Mouse (Mus musculus) midbrain, embryonic 11.5 days (tissue): ENCODE measurements around the gene Hs2st1. TPM values are rescaled to one million over a fixed set of nuclear protein-coding genes. Genes with fewer than 3 reads are reported as not detected.

Experiments
- ATAC-seq: fragments of 200-750 bp; cut with Nextera tagmentation; 2 replicates; pipeline ENCODE4 v1.8.0; 2017; ENCODE audit warnings: moderate TSS enrichment, moderate library complexity; ENCODE audit not compliant: low FRiP score
- DNase-seq: peaks from one replicate; pipeline ENCODE4 v3.0.0; 2015; ENCODE audit warnings: low spot score; ENCODE audit errors: missing footprints
- H3K27ac ChIP-seq: fragments of 300-500 bp; sonication (generic); 2 replicates; pipeline ENCODE4 v1.5.1; 2014; ENCODE audit warnings: low read depth, low read length
- H3K27me3 ChIP-seq: fragments of 300-500 bp; sonication (generic); 2 replicates; pipeline ENCODE4 v1.6.1; 2014; ENCODE audit warnings: mild to moderate bottlenecking, low read length, moderate library complexity, mixed read lengths; ENCODE audit not compliant: control insufficient read depth, insufficient read depth
- H3K36me3 ChIP-seq: fragments of 300-500 bp; sonication (generic); 2 replicates; pipeline ENCODE4 v1.6.1; 2014; ENCODE audit warnings: mild to moderate bottlenecking, low read length, moderate library complexity, mixed read lengths; ENCODE audit not compliant: control insufficient read depth, insufficient read depth
- H3K4me1 ChIP-seq: fragments of 300-500 bp; sonication (generic); 2 replicates; pipeline ENCODE4 v1.6.1; 2014; ENCODE audit warnings: low read length; ENCODE audit not compliant: control insufficient read depth, insufficient read depth
- H3K4me2 ChIP-seq: fragments of 300-500 bp; sonication (generic); 2 replicates; pipeline ENCODE4 v1.6.1; 2014; ENCODE audit warnings: mild to moderate bottlenecking, moderate library complexity
- H3K4me3 ChIP-seq: fragments of 300-500 bp; sonication (generic); 2 replicates; pipeline ENCODE4 v1.5.1; 2014; ENCODE audit warnings: low read depth, low read length
- H3K9ac ChIP-seq: fragments of 300-500 bp; sonication (generic); 2 replicates; pipeline ENCODE4 v1.6.1; 2014; ENCODE audit warnings: low read length
- H3K9me3 ChIP-seq: fragments of 300-500 bp; sonication (generic); 2 replicates; pipeline ENCODE4 v1.6.1; 2016; ENCODE audit warnings: low read length; ENCODE audit not compliant: control insufficient read depth
- WGBS: fragments of 180-500 bp; shearing (Covaris S2); extraction: QIAGEN DNeasy Blood & Tissue Kit; methylation state at CpG from one replicate; pipeline ENCODE4 v1.1.7; 2014; 5-methylcytosine and 5-hydroxymethylcytosine counted together
- polyA plus RNA-seq: library from polyadenylated mRNA; unstranded; fragments of >200 nt; fragmentation: Nextera tagmentation; extraction: Ambion mirVana; gene quantifications from 2 replicates; pipeline ENCODE4 v1.2.1, GENCODE M21; 2014

Hs2st1 gene
- polyA plus RNA-seq, 1 experiment from 2014 or later = 16.5 TPM

GRCm38 (mm10) chr3:144565212-144565611 is 4.8 kb downstream of the Hs2st1 start:
- no peak overlapping the region for H3K27ac ChIP-seq
- no peak overlapping the region for H3K9ac ChIP-seq
- WGBS = 95% methylated on average over 7 of the region's 7 CpGs
- DNase-seq (no peak), ATAC-seq (no peak)
- H3K4me2 ChIP-seq = no peak overlapping the region
- peaks cover 8% of the 10 kb centered on the region for H3K4me1 ChIP-seq
- no peaks in the 10 kb centered on the region for H3K27me3 ChIP-seq
- no peak overlapping the region for H3K4me3 ChIP-seq
- no peaks in the 10 kb centered on the region for H3K9me3 ChIP-seq
- H3K36me3 ChIP-seq = no peaks in the 10 kb centered on the region

GRCm38 (mm10) chr3:144563916-144564315 is 6.1 kb downstream of the Hs2st1 start:
- H3K9ac ChIP-seq = no peak overlapping the region
- H3K9me3 ChIP-seq = no peaks in the 10 kb centered on the region
- no peak overlapping the region for H3K4me3 ChIP-seq
- H3K4me1 ChIP-seq = peaks cover 7% of the 10 kb centered on the region
- H3K4me2 ChIP-seq = no peak overlapping the region
- DNase-seq (no peak), ATAC-seq (no peak)
- no peak overlapping the region for H3K27ac ChIP-seq
- WGBS = 92% methylated on average over 7 of the region's 7 CpGs
- H3K36me3 ChIP-seq = no peaks in the 10 kb centered on the region
- no peaks in the 10 kb centered on the region for H3K27me3 ChIP-seq

- peaks cover 13% of the 10 kb centered on the region for H3K4me1 ChIP-seq
- H3K4me2 ChIP-seq = no peak overlapping the region
- H3K4me3 ChIP-seq = no peak overlapping the region
- DNase-seq = no peak
- H3K36me3 ChIP-seq = no peaks in the 10 kb centered on the region
- H3K9ac ChIP-seq = no peak overlapping the region
- 60% methylated on average over 22 of the region's 22 CpGs for WGBS
- H3K9me3 ChIP-seq = no peaks in the 10 kb centered on the region
- no peak overlapping the region for H3K27ac ChIP-seq
- no peaks in the 10 kb centered on the region for H3K27me3 ChIP-seq
- no peak for ATAC-seq
These were observed 8.3 kb downstream of the Hs2st1 start for GRCm38 (mm10) chr3:144561511-144562250.

GRCm38 (mm10) chr3:144558274-144558673 is 11.7 kb downstream of the Hs2st1 start:
- H3K36me3 ChIP-seq = no peaks in the 10 kb centered on the region
- H3K4me3 ChIP-seq = no peak overlapping the region
- H3K4me1 ChIP-seq = peaks cover 17% of the 10 kb centered on the region
- no peaks in the 10 kb centered on the region for H3K9me3 ChIP-seq
- H3K4me2 ChIP-seq = no peak overlapping the region
- H3K9ac ChIP-seq = no peak overlapping the region
- WGBS = 43% methylated on average over 5 of the region's 5 CpGs
- no peak for DNase-seq
- ATAC-seq = no peak
- no peak overlapping the region for H3K27ac ChIP-seq
- no peaks in the 10 kb centered on the region for H3K27me3 ChIP-seq

- Histone ChIP-seq H3K9me3 (no peaks in the 10 kb centered on the region), H3K4me3 (peak overlapping the region; percentile 13; the same call in 1 of the 2 replicates), H3K27me3 (no peaks in the 10 kb centered on the region), H3K27ac (peak overlapping the region; percentile 30; the same call in 1 of the 2 replicates), H3K9ac (peak overlapping the region; percentile 47), H3K4me2 (peak overlapping the region; percentile 42), H3K4me1 (peaks cover 17% of the 10 kb centered on the region), H3K36me3 (no peaks in the 10 kb centered on the region)
- ATAC-seq = peak; percentile 74
- WGBS = 2% methylated on average over 16 of the region's 16 CpGs
- DNase-seq = peak; percentile 91
These were observed 13.2 kb downstream of the Hs2st1 start for GRCm38 (mm10) chr3:144556625-144557324.

- Histone ChIP-seq H3K4me2 (no peak overlapping the region), H3K27me3 (no peaks in the 10 kb centered on the region), H3K9ac (no peak overlapping the region), H3K9me3 (no peaks in the 10 kb centered on the region), H3K36me3 (no peaks in the 10 kb centered on the region), H3K27ac (no peak overlapping the region), H3K4me1 (peaks cover 17% of the 10 kb centered on the region), H3K4me3 (no peak overlapping the region)
- 86% methylated on average over 7 of the region's 7 CpGs for WGBS
- DNase-seq (no peak), ATAC-seq (no peak)
These were observed 14.8 kb downstream of the Hs2st1 start for GRCm38 (mm10) chr3:144555144-144555543.

DNA sequence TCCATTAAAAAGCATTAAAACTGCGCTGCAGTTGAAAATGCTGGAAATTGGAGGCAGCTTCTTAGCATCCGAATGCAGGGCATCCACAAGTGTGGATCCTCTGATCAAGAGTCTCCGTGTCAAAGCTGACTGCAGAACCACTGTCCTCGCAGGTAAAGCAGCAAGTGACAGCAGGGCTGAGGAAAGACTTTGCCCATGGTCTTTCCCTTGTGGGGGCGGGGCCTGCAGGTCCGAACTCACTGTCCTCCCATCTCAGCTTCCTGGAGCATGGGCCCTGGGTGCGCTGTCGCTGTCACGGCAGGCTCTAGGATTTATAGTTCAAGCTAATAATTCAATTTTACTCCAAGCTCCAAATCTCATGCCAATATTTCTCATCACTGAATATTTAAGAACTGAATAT is 15.5 kb downstream of the Hs2st1 start:
- H3K9me3 ChIP-seq = no peaks in the 10 kb centered on the region
- no peak overlapping the region for H3K4me2 ChIP-seq
- ATAC-seq = no peak
- H3K27ac ChIP-seq = no peak overlapping the region
- no peak overlapping the region for H3K4me3 ChIP-seq
- 67% methylated on average over 9 of the region's 9 CpGs for WGBS
- H3K36me3 ChIP-seq = no peaks in the 10 kb centered on the region
- peaks cover 17% of the 10 kb centered on the region for H3K4me1 ChIP-seq
- H3K9ac ChIP-seq = no peak overlapping the region
- no peaks in the 10 kb centered on the region for H3K27me3 ChIP-seq
- DNase-seq = no peak

- Histone ChIP-seq H3K27ac (no peak overlapping the region), H3K9ac (no peak overlapping the region), H3K9me3 (no peaks in the 10 kb centered on the region), H3K4me3 (no peak overlapping the region), H3K4me1 (peaks cover 17% of the 10 kb centered on the region), H3K36me3 (no peaks in the 10 kb centered on the region), H3K4me2 (no peak overlapping the region), H3K27me3 (no peaks in the 10 kb centered on the region)
- DNase-seq (no peak), ATAC-seq (no peak)
- 49% methylated on average over 7 of the region's 7 CpGs for WGBS
These were observed 16.0 kb downstream of the Hs2st1 start for GRCm38 (mm10) chr3:144553942-144554341.

DNA sequence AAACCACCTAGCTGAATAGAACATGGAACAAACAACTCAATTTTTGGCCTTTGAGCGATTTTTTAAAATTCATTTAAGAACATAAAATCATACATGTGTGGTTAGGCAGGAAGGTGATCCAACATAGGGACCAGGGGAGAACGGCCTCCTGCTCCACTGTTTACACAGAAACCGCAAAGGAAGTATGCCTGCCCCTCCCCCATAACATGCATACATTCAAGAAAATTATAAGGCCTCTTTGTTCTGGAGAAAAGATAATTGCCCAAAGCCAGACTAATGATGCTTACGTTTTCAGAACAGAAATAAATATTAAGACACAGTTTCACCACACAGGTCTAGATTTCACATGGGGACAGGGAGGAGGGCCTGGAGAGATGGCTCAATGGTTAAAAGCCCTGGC is 18.6 kb downstream of the Hs2st1 start:
- no peaks in the 10 kb centered on the region for H3K27me3 ChIP-seq
- H3K4me1 ChIP-seq = peaks cover 1% of the 10 kb centered on the region
- no peak overlapping the region for H3K9ac ChIP-seq
- DNase-seq (no peak), ATAC-seq (no peak)
- H3K27ac ChIP-seq = no peak overlapping the region
- no peaks in the 10 kb centered on the region for H3K9me3 ChIP-seq
- no peak overlapping the region for H3K4me3 ChIP-seq
- WGBS = 80% methylated on average over 4 of the region's 4 CpGs
- no peaks in the 10 kb centered on the region for H3K36me3 ChIP-seq
- H3K4me2 ChIP-seq = no peak overlapping the region
